Mouse (Mus musculus): ENCODE results near the gene 6430628N08Rik. TPM values are rescaled to one million over a fixed set of nuclear protein-coding genes. Genes with fewer than 3 reads are reported as not detected.

Gene 6430628N08Rik
- polyA plus RNA-seq, 1 experiment from 2014 or later: not detected

DNA sequence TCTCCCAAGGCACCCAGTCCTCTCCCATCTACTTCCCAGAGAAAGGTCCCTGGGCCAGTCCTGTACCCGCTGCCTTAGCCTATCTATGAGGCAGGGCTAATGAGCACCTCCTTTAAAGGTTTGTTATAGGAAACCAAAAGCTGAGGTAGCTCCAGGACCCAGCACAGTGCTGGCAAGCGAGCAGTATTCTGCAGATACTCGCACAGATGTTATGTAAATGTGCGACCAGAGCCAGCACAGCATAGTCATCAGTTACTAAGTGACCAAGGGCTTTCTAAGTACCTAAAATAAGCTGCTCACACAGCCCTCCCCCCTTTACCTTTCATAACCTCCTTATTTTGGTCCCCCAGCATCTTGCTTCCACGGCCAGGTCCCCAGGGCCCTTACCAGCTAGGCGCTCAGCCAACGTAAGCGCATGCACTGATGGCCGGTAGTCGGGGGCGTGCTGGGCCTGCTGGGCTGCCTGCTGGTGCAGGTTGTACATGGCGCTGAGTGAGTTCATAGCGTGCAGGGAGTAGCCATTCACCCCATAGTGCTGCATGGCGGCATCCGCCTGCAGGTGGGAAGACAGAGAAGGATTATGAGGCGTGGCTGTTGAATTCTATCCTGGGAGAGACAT is 32.9 kb downstream of the 6430628N08Rik start:
- no peak overlapping the region for H3K9ac ChIP-seq
- H3K9me3 ChIP-seq (replicated peaks): no peaks in the 10 kb centered on the region
- H3K36me3 ChIP-seq: no peaks in the 10 kb centered on the region
- H3K27me3 ChIP-seq (replicated peaks): peaks cover 72% of the 10 kb centered on the region
- no peaks in the 10 kb centered on the region for H3K4me1 ChIP-seq
- no peak overlapping the region for H3K4me3 ChIP-seq
- no peak for ATAC-seq
- no peak overlapping the region for H3K27ac ChIP-seq
- WGBS (ENCODE audit: insufficient replicate concordance): 59% methylated on average over 16 of the region's 16 CpGs
- H3K4me2 ChIP-seq: no peak overlapping the region

DNA sequence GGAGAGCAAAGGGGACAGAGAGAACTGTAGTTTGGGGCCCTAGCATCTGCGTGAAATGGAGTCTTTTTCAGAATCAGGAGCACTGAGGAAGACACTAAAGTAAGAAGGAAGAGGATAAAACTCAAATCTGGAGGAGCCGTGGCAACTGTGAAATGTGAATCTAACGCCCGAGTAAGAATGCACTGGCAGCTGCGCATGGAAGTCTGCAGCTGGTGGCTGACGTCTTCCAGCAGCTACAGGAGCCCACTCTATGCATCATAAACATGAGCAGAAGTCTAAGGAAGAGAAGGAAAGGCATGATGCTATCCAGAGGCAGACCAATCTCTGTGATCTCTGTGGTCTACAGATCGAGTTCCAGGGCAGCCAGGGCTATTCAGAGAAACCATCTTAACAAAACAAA is 37.2 kb downstream of the 6430628N08Rik start:
- Histone ChIP-seq H3K4me1 (no peaks in the 10 kb centered on the region), H3K4me3 (no peak overlapping the region), H3K36me3 (no peaks in the 10 kb centered on the region), H3K9ac (no peak overlapping the region), H3K27me3 (replicated peaks) (peaks cover 82% of the 10 kb centered on the region), H3K27ac (no peak overlapping the region), H3K9me3 (replicated peaks) (no peaks in the 10 kb centered on the region), H3K4me2 (no peak overlapping the region)
- no peak for ATAC-seq
- 46% methylated on average over 7 of the region's 7 CpGs for WGBS (ENCODE audit: insufficient replicate concordance)

DNA sequence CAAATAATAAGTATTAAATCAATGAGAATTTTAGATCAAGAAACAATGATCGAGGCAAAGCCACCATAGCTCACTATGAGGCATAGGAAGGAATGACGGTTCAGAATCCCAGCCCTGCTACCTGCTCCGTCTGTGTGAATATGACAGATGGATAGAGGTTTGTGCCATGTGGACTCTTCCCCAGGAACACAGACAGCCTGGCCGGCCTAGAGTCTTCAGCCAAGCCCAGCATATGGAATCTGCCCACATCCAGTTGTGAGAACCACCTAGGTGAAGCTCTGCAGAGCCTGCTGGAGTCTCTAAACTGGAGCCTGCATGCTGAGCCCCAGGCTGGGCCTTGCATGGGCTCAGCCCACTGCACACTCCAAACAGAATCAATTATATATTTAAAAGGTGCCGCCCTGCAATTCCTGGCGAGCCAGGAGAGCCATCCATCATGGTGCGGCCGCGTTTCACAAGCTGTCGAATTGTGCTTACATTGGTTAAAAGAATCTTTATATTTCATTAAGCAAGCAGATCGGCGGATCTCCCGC is 41.2 kb downstream of the 6430628N08Rik start:
- H3K27me3 ChIP-seq (replicated peaks): peaks cover 100% of the 10 kb centered on the region
- no peaks in the 10 kb centered on the region for H3K4me1 ChIP-seq
- ATAC-seq: no peak
- H3K4me3 ChIP-seq: no peak overlapping the region
- H3K36me3 ChIP-seq: no peaks in the 10 kb centered on the region
- H3K4me2 ChIP-seq: no peak overlapping the region
- no peak overlapping the region for H3K27ac ChIP-seq
- H3K9ac ChIP-seq: no peak overlapping the region
- no peaks in the 10 kb centered on the region for H3K9me3 ChIP-seq (replicated peaks)
- WGBS (ENCODE audit: insufficient replicate concordance): 45% methylated on average over 13 of the region's 13 CpGs

DNA sequence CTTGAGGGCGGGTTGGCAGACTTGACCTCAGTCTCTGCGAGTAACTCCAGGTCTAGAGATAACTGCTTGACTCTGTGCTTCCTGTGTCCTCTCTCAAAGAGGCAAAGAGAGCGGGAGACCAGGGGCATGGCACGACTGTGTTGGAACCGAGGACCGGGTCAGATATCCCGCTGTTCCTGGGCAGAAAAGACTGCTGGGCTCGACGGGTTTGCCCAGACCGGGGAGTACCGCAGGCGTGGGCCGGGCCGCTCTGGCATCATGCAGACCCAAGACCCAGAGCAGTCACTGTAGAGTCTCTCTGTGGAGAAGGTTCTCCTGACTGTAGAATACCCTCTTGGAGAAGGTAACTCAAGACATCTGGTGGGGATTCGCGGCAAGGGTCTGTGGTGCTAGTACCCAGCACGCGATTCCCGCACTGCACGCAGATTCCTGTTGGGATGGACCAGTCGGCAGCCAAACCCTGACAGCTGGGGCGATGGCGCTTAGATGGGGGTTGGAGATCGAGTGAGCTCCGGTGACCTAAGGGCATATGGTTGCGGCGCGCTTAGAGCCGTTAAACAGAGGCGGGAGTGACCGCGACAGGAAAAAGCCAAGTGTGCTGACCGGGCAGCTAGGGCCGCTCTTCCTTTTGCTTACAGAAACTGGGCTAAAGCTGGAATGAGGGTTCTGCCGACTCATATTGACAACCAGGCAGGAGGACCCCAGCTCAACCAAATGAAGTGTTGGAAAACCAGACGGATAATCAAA is 45.5 kb downstream of the 6430628N08Rik start:
- Histone ChIP-seq H3K36me3 (no peaks in the 10 kb centered on the region), H3K4me1 (peaks cover 6% of the 10 kb centered on the region; the same call in 1 of the 2 replicates), H3K9ac (no peak overlapping the region), H3K4me3 (no peak overlapping the region), H3K27me3 (replicated peaks) (peaks cover 100% of the 10 kb centered on the region), H3K9me3 (replicated peaks) (no peaks in the 10 kb centered on the region), H3K27ac (no peak overlapping the region), H3K4me2 (no peak overlapping the region)
- no peak for ATAC-seq
- 1% methylated on average over 36 of the region's 36 CpGs for WGBS (ENCODE audit: insufficient replicate concordance)

DNA sequence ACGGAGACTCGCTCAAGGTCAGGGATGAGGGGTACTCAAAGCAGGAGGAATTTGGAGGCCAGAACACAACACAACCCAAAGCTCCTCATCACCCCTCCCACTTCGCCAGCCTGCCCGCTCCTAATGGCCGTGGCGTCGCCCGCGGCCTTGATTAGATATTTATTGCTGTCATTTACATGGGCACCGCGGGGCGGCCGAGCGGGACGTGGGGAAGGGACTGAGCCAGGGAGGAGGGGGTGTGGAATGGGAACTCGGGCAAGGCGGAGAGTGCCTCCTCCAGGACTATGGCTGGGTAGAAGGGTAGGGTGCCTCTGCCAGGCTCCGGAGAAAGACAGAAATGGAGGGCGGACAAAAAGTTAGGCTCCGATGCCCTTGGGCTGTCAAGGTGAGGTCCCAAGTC is 46.2 kb downstream of the 6430628N08Rik start:
- ATAC-seq: no peak
- 3% methylated on average over 20 of the region's 20 CpGs for WGBS (ENCODE audit: insufficient replicate concordance)
- peaks cover 100% of the 10 kb centered on the region for H3K27me3 ChIP-seq (replicated peaks)
- no peaks in the 10 kb centered on the region for H3K9me3 ChIP-seq (replicated peaks)
- no peak overlapping the region for H3K4me2 ChIP-seq
- H3K27ac ChIP-seq: no peak overlapping the region
- H3K4me1 ChIP-seq: peaks cover 6% of the 10 kb centered on the region; the same call in 1 of the 2 replicates
- no peaks in the 10 kb centered on the region for H3K36me3 ChIP-seq
- no peak overlapping the region for H3K9ac ChIP-seq
- no peak overlapping the region for H3K4me3 ChIP-seq

DNA sequence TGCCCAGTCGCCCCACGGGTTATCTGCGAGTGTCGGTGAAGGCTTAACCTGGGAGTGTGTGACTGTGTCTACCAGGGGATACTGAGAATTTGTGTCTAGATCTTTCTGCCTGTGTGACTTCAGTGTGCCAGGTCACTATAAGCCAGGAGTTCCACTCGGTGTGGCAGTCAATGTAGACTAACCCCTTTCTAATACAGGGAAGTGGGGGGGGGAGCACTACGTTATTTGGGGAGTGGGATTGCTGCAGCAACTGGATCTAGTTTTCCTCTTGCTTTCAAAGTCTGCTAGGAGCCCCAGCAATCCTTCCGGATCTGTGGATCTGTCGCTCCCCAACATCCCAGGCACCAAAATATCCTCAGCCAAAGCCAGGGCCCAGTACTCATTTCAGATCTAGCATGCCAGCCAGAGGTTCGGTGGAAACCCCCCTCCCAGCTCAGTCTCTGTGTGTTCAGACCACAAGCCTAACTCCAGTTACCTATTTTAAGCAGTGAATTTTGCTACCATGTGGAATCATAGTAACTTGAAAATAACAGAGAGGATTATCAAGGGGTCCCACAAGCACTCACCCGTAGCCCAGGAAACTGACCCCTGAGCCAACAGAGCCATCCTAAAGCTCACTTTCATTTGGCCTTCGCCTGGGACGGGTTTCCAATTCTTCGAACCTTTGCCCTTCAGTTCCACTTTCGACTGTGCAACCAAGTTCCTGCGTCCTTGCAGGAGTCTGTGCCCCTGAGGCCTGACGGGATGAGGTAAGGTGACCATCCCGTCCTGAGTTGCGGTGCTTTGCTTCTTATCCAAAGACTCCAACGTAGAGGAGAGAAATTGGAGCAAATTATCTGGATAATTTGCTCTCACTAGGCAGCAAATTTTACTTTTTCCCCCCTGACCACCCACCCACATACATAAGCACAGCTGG is 46.9 kb downstream of the 6430628N08Rik start:
- peaks cover 6% of the 10 kb centered on the region; the same call in 1 of the 2 replicates for H3K4me1 ChIP-seq
- H3K9me3 ChIP-seq (replicated peaks): no peaks in the 10 kb centered on the region
- WGBS (ENCODE audit: insufficient replicate concordance): 4% methylated on average over 19 of the region's 19 CpGs
- no peak overlapping the region for H3K4me3 ChIP-seq
- ATAC-seq: no peak
- H3K27me3 ChIP-seq (replicated peaks): peaks cover 100% of the 10 kb centered on the region
- H3K27ac ChIP-seq: no peak overlapping the region
- no peak overlapping the region for H3K9ac ChIP-seq
- H3K36me3 ChIP-seq: no peaks in the 10 kb centered on the region
- H3K4me2 ChIP-seq: no peak overlapping the region

DNA sequence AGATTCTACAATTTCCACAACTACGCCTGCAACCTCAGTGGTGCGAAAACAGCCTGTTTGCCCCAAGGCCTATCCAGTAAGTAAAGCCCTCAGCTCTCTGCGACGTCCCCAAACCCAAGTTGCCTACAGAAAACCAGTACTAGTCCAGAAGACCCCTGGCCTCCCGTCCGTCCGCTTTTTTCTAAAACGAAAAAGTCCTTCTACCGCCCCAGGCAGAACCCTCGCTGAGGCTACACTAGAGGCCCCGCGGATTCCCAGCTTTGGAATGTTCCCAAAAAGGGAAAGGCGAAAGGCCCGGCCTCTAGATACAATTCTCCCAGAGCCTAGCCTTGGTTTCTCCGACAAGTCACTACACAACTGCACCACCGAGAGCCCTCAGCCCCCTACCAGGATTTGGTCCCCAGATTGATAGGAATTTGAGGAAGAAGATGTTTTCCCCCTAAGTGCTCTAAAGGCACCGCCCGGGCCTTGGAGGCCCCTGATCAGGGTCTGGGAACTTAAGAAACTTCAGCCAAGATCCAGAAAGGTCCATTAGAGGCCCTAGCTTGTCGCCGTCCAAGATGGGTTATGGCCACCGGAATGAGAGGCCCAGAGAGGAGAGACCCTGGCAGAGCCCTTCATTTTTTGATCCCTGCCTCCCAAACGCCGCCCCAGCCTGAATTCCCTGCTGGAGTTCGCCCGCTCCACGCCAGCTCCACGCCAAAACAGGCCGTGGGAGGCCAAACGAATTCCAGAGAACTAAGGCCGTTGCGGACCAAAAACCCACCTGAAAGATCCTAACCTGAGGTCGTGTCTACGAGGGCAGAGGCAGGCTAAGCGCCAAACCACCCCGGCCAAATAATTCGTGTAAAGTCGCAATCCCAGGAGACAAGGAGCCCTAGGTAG is 48.1 kb downstream of the 6430628N08Rik start:
- Histone ChIP-seq H3K4me3 (no peak overlapping the region), H3K36me3 (no peaks in the 10 kb centered on the region), H3K9ac (no peak overlapping the region), H3K4me2 (no peak overlapping the region), H3K27me3 (replicated peaks) (peaks cover 100% of the 10 kb centered on the region), H3K9me3 (replicated peaks) (no peaks in the 10 kb centered on the region), H3K4me1 (peaks cover 6% of the 10 kb centered on the region; the same call in 1 of the 2 replicates), H3K27ac (no peak overlapping the region)
- 5% methylated on average over 37 of the region's 37 CpGs for WGBS (ENCODE audit: insufficient replicate concordance)
- ATAC-seq: no peak

DNA sequence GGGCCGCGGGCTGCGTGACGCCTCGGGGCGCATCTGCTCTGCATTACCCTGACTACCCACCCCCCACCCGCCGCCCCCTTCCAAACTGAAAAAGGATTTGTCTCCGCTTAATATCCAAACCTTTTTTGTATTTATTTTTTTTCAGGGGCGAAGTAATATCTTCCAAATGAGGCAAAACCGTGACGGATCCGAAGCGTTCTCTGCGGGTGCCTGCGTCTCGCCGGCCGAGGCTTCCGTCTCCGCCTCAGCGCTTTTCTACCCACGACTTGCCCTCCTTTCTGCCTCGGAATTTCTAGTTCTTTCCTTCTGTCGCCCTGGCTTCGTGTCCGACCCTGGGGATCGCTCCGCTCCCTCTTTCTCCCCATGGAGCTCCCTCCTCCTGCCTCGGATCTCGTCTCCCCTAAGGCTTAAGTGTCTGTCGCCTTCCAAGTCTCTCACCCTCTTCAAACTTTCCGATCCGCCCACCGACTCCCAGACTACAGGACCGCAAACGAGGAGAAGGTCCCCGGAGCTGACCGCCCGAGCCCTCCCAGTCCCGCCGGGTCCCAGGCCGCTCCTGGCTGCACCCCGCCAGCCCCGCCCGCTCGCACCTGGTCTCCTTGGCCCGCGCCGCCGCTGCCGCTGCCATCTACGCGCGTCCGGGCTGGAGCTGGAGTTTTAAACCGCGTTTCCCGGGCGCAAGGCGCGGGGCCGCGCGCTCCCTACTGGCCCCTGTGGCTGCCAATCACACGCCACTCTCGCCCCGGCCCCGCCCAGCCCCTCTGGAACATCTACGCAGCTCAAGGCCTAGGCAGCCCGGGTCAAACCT is 49.0 kb downstream of the 6430628N08Rik start, which contains the start of gene Dmbx1:
Gene Dmbx1 (minus strand): TSS at position 632 of the 808 bp plus-strand sequence.
- Histone ChIP-seq H3K4me3 (peak within 1 kb of the TSS; percentile 43), H3K27me3 (replicated peaks) (peaks cover 100% of the 10 kb centered on the region), H3K9me3 (replicated peaks) (no peaks in the 10 kb centered on the region), H3K4me1 (peaks cover 6% of the 10 kb centered on the region; the same call in 1 of the 2 replicates), H3K36me3 (no peaks in the 10 kb centered on the region), H3K27ac (no peak within 1 kb of the TSS), H3K9ac (no peak within 1 kb of the TSS), H3K4me2 (peak within 1 kb of the TSS; percentile 68)
- no peak for ATAC-seq
- 1% methylated on average over 71 of the region's 71 CpGs for WGBS (ENCODE audit: insufficient replicate concordance)

DNA sequence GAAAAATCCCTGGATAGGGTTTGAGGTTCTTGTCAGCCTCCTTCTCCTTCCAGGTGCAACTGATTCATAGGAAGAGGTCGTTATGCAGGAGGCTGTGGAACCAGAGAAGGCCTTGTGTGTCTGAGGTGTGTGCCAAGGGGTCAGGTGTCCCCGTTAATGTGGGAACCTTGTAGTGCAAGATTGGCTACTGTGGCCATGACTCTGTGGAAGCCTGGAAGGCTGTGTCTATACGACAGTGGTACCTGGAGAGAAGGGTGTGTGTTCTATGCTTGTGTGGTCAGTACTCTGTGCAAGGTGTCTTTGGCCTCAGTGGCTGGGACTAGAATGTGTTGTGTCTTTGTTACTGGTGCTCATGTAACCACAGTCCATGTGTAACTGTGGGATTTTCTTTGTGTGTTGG is 50.2 kb downstream of the 6430628N08Rik start:
- Histone ChIP-seq H3K4me1 (peaks cover 6% of the 10 kb centered on the region; the same call in 1 of the 2 replicates), H3K9ac (no peak overlapping the region), H3K27me3 (replicated peaks) (peaks cover 100% of the 10 kb centered on the region), H3K27ac (no peak overlapping the region), H3K36me3 (no peaks in the 10 kb centered on the region), H3K4me3 (no peak overlapping the region), H3K4me2 (no peak overlapping the region), H3K9me3 (replicated peaks) (no peaks in the 10 kb centered on the region)
- ATAC-seq: no peak
- WGBS (ENCODE audit: insufficient replicate concordance): 5% methylated on average over 3 of the region's 3 CpGs

DNA sequence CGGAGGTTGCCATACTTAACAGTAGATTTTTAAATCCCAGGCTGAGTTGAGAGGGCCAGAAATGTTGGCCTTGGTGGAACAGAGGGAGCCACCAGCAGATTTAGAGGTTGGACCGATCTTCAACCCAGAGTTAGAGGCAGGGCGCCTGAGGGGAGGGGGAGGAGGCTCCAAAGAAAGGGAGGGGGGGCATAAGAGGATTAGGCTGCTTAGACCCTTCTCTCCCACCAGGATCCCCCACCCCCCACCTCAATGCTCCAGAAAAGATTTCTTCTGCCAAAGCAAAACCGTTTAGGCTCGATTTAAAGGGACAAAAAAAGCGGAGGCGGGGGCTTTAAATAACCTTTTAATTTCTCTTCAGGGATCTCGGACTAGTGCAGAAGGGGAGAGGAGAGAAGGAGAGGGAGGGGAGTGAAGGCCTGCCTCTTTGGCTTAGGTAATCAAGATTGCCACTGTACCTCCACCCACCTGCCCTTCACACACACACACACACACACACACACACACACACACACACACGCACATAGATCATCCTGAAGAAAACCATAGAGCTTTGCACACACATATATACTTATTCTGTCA is 50.9 kb downstream of the 6430628N08Rik start:
- no peak overlapping the region for H3K4me3 ChIP-seq
- no peak for ATAC-seq
- H3K9ac ChIP-seq: no peak overlapping the region
- H3K36me3 ChIP-seq: no peaks in the 10 kb centered on the region
- 10% methylated on average over 9 of the region's 9 CpGs for WGBS (ENCODE audit: insufficient replicate concordance)
- peaks cover 100% of the 10 kb centered on the region for H3K27me3 ChIP-seq (replicated peaks)
- peaks cover 6% of the 10 kb centered on the region; the same call in 1 of the 2 replicates for H3K4me1 ChIP-seq
- no peak overlapping the region for H3K4me2 ChIP-seq
- H3K27ac ChIP-seq: no peak overlapping the region
- no peaks in the 10 kb centered on the region for H3K9me3 ChIP-seq (replicated peaks)
